Mouse (Mus musculus) brain, adult 2 months (tissue): ENCODE data around the gene Dand5.
A peak's percentile ranks its signal among the peaks of the same experiment; 100 is the strongest.

Source experiments
- DNase-seq: peaks from one replicate; pipeline ENCODE4 v3.0.0; 2011; ENCODE audit warnings: low read depth, low spot score

The Dand5 gene

DNA sequence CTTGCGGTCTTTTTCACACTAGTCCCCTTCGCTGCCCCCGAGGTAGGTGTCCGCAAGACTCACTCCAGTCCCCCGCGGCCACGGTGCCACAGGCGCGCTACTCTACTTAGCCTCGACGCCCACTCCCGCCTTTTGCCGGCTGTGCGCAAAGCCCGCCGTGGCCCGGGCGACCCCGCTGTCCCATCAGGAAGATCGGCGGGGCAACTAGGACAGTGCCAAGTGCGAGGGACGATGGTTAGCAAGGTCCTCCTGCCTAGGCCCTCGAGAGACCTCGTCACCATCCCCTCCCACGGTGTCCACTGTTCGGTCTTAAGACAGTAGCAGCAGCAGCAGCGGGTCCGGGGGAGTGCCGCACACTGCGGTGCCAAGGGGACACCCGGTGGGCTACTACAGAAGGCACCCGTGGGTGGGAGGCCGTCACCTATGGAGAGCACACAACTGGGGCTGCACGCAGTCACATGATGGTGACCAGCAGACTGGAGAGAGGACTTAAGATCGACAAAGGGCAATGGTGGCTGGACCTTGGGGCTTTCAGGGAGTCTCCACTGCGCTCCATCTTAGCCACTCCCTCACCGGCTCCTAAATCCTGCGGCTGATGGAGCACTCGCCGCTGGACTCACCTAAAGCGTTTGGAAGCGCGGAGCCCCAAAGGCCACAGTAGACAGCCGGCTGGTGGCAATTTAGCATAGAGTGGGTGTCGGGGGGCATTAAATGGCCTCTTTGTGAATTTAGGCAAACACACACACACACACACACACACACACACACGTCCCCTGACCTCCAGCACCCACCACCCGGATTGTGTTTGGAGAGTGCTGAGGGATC lies 37.7 kb downstream of the Dand5 start:
- DNase-seq: peak; percentile 61

DNA sequence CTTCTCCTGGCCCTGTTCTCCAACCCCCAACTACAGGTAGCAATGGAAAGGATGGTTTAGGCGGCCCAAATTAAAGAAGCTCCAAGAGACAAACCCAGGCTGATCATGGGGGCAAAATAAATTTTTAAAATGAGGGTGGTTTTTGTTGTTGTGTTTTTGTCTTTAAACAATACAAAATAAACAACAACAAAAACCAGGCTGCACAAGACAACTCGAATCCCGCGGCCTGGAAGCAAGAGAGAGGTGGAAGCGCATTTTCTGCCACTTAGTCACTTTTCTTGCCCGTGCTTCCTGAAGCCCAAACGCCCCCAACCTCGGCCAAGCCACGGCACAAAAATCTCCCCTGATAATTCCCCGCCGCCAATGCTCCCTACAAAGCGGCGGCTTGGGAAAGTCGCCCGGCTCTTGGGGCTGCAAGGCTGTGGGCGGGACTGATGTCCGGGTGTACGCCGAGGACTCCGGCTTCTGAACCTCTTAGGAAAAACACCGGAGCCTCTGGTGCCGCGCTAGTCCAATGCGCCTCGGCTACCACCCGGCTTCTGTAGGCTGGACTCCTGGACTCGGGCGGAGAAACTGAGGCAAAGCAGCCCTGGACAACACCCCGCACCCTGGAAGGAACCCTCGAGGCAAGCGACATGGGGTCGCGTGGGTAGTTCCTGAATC lies 38.6 kb downstream of the Dand5 start:
- peak; percentile 75 for DNase-seq

GRCm38 (mm10) chr8:84783198-84783918 lies 39.3 kb downstream of the Dand5 start:
- peak; percentile 8 for DNase-seq

DNA sequence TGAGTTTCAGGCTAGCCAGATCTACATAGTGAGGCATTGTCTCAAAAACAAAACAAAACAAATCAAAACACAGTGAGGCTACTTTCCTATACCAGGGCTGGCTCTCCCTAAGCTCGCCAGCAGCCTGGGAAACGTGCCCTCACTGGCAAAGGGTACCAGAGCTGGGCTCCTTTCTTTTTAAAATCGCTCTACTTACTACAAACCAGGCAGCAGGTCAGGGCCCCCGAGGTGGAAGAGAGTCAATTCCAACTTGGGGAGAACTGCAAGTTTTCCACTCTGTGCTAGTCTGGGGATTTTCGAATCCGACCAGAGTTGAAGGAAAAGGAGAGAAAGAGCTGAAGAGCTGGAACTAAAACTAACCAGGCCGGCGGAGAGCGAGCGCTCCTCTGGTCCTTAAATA lies 39.9 kb downstream of the Dand5 start:
- DNase-seq: peak; percentile 68

- peak; percentile 67 for DNase-seq
Measured at GRCm38 (mm10) chr8:84781686-84782505, 40.7 kb downstream of the Dand5 start.

GRCm38 (mm10) chr8:84780949-84781680 lies 41.5 kb downstream of the Dand5 start:
- no peak for DNase-seq

GRCm38 (mm10) chr8:84780225-84780555 lies 42.4 kb downstream of the Dand5 start:
- peak; percentile 56 for DNase-seq

DNA sequence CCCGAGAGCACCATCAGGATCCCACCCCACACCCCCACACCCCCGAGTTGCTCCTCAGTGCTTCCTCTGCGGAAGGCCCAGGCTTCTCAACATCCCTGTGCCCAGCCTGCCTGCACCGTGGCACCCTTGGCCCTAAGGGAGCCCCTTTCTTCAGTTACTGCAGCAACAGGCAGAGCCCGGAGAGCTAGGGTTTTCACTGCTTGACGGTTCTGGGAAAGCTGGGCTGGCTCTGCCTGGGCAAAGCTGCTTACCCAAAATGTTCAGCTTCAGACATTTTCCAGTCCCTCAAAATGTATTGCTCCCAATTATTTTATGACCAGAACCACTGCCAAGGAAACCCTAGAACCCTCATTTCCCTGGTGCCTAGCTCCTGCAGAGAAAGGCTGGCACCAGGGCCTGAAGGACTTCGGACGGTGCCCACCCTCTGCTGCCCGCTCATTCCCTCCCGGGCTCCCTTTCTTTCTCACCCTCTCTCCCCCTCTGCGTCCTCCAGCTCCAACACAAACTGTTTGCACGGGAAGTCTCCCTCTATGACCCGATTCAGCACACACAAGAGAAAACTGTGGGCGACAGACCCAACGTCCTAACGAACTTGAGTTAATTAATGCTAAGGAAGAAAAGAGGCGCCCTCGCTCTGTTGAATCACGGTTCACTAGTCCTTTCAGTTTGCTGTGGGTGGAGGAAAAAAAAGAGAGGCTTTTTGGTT lies 43.0 kb downstream of the Dand5 start:
- DNase-seq: peak; percentile 69

DNA sequence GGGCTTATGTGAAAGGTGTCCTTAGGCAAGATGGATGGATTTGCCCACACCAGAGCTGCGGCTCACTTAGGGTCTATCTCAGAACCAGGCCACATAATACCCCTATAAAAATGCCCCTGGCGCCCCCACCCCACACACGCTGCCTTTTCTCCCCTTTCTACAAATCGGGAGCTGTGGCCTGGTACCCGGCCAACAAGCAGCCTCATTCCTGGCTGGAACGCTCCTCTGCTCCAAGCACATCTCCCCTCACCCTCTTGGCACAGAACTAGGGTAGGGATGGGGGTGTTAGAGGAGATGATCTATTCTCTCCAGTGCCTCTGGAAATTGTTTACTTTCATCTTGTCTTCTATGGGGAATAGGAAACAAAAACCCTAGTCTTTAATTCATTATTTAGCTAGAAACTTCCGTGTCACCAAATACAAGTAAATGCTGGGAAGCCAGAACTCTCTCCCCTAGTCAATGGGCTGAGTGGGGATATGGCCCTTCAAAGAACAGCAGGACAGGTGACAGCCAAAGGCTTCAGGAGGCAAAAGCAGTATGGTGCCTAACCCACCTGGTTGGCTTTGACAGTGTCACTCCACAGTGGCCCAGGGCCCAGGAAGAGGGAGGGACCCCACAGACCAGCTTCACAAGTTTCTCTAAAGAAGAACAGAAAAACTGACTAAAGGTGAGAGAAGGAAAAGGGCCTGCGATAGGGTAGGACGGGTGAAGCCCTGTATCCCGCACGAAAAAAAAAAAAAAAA lies 43.8 kb downstream of the Dand5 start:
- DNase-seq: no peak

- no peak for DNase-seq
Measured at GRCm38 (mm10) chr8:84777899-84778637, 44.6 kb downstream of the Dand5 start.

DNA sequence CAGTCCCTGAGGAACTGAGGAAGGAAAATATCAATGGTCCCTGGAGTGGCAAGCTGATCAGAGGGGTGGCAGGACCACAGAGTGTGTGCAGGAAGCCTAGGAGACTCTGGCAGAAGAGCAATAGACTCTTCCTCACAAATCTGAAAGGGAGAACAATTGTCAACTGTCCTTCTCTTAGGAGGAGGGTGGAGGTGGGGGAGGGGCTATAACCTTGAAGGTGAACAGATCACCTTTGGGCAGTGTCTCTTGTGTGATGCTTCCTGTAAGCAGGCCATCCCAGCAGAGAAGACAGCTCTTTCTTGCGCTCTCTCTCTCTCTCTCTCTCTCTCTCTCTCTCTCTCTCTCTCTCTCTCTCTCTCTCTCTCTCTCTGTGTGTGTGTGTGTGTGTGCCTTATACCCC lies 46.1 kb downstream of the Dand5 start:
- DNase-seq: no peak

DNA sequence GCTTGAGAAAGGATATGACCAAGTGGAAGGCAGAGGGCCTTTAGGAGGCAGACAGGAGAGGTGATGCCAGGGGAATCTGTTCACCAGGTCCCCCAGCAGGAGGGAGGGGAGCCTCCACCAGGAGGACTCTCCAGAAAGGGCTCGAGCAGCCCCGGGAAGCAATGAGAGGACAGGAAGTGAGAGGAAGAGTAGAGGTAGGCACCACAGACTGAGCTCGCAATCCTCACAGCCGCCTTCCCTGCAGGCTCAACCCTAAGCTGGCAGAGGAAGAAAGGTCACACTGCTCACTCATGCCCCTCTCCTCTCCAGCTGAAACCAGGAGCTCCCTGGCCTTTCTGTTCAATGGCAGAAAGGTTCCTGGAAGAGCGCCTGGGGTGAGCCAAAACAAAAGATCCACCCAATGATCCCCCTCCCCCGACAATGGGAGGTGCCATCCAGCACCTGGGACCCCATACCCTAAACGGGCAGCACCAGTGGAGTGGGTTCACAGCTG lies 47.0 kb downstream of the Dand5 start:
- DNase-seq: peak; percentile 52

- peak; percentile 89 for DNase-seq
Measured at GRCm38 (mm10) chr8:84775105-84775591, 47.5 kb downstream of the Dand5 start.

GRCm38 (mm10) chr8:84774473-84774911 lies 48.1 kb downstream of the Dand5 start:
- DNase-seq: peak; percentile 91

GRCm38 (mm10) chr8:84773833-84774232 lies 48.8 kb downstream of the Dand5 start:
- peak; percentile 99 for DNase-seq

DNA sequence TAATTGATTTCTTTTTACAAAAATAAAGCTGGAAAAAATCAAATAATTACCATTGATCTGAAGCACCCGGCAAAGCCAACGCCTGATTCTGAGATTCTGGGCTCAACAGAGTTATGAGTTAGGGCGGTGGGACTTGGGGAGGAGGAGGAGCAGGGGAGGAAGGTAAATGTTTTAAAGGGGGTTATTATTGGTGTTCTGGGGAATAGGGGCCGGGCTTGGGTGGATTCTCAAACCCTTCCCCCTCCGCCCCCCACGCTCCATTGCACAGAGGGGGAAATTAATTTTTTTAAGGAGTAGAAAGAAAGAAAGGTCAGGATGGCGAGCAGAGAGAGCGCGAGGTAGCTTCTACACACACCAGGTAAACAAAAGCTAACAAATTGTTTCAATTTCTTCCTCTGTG lies 49.3 kb downstream of the Dand5 start:
- peak; percentile 82 for DNase-seq

DNA sequence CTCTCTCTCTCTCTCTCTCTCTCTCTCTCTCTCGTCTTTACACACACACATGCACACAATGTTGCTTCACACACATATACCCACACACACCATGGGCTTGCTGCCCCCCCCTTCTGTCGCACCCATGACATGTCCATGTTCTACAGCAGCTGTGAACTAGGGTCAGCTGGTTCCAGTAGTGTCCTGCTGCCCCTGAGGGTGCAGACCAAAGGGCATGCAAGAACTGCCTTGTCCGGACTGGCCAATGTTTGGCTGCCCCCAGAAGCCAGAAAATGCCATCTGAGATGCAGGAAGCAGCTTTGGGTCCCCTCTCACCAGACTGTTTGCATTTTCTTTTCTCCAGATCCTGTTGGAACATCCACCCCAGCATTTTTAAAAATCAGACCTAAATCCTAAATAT lies 50.0 kb downstream of the Dand5 start:
- no peak for DNase-seq

DNA sequence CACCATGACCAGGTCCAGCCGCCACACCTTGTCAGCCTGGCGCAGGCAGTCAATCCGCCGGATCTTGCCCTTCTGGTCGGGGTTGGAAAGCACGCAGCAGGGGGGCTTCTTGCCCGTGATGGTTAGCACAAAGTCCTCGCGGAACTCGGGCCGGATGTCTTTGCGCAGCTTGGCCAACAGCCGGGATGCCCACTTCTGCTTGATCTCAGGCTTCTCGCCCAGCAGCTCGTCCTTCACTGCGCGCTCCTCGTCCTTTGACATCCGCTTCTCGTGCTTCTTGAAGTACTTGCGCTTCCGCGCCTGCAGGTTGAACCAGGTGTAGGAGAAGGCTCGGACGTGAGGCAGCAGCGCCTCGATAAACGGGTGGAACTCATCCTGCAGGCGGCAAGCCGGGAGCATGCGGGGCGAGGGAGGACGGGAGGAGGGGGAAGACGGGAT lies 50.7 kb downstream of the Dand5 start:
- DNase-seq: peak; percentile 83
